Mouse (Mus musculus) kidney, postnatal 10 days (tissue): Measurements from ENCODE around the gene Slc38a8.

Source experiments
- DNase-seq: peaks from one replicate; pipeline ENCODE4 v3.0.0; 2021; ENCODE audit warnings: mixed read lengths

Slc38a8 gene

DNA sequence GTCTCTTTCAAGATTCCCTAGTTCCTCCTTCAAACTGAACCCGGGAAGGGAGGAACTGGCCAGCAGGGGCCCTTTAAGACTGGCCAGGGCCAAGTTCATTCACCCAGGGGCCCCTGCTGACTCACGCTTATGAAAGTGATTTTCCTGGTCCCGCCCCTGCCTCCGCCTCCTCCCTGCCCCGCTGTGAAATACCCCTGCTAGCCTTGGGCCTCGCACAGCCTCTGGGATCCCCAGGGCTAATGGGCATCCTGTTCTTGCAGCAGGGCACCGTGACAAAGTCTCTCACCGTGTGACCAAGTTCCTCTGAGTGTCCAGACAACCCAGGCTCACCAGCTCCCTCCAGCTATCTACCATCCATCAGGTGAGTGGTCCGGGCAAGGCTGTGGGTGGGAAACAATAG is 64.6 kb downstream of the Slc38a8 start:
- DNase-seq: peak; percentile 86

DNA sequence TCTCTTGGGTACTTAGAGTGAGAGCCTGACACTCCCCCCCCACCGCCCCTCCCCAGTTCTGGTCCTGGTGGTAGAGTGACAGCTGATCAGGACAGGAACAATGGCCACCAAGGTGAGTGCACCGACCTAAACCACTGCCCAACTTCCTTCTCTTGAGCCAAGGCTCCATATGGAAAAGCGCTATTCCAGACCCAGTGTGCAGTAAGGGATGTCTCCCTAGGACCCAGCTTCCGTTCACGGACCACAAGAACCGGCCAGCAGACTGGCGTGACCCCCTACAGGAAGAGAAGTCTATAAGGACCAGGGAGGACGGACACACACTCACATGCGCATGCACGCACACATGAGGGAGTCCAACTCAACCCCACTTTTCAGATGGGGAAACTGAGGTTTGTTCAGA is 65.2 kb downstream of the Slc38a8 start:
- DNase-seq: peak; percentile 14

DNA sequence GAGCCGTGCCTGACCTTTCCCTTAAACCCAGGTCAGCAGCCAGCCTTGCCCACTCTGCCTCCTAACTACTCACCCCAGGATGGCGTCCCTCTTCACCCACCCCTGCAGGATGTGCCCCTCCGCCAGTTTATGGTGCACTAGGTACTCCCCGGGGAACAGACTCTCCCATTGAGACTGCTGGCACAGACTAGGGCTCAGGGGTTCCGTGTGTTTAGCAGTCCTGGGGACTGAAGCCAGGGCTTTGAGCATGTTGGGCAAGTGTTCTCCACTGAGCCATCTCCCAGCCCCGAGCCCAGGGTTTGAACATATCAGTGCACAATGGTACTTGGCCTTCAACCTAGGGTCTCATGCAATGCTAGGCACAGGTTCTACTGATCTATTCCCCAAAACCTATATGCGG is 66.0 kb downstream of the Slc38a8 start:
- DNase-seq: no peak

DNA sequence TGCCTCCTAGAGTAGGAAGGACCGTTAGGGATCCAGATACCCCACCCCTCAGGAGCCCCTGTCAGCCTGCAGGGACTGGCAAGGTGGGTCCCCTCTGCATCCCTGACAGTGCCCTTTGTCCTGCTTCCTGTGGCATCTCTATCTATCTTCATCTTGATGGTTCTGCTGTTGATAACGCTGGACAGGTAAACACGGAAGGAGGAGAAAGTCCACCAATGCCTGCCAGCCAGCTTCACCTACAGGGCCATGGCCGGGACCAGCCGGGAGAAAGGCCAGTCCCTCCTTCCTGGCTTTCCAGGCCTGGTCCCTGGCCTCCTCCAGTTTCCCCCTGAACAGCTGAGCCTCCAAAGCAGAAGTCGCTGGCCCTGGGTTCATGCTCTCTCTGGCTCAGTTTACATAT is 66.9 kb downstream of the Slc38a8 start:
- no peak for DNase-seq

DNA sequence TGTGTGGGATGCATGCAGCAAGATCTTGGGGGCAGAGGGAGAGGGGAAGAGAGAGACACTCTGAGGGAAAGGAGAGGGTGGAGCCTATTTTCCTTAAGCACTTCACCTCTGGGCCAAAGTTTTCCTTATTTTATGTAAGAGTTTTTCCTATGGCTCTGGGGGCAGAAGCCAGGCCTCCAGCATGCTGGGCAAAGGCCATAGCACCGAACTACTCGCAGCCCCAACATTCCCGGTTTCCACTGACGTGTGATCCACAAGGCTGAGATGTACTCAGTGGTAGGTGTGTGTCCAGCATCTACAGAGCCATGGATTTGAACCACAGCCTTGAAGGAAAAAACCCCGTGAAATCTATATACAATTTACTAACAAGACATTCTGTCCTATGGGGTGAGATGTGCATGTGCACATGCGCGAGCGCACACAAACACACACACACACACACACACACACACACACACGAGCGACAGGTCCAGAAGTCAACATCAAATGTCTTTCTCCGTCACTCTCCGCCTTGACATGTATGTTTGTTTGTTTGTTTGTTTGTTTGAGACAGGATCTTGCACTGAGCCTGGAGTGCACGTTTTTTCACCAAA is 67.8 kb downstream of the Slc38a8 start, which contains the start of gene Osgin1:
Osgin1 (plus strand) TSS at position 543 of the 593 bp plus-strand sequence.
- DNase-seq: no peak

DNA sequence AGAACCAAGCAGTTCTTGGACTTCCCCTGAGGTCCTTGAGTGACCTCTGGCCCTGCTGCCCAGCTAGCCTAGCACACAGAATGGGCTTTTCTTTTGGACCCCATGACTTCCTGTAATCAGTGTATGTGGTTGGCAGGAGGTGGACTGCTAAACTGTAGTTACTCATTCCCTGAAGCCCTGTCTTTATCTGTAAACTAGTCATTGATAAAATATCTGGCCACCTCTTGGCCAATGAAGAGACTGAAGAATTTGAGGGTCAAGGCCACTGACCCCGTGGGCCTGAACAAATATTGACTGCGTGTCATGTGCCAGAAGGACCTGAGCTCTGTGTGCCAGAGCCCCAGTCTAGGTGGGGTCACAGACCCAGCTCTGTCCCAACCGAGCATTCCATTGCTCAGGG is 69.1 kb downstream of the Slc38a8 start:
- DNase-seq: no peak

DNA sequence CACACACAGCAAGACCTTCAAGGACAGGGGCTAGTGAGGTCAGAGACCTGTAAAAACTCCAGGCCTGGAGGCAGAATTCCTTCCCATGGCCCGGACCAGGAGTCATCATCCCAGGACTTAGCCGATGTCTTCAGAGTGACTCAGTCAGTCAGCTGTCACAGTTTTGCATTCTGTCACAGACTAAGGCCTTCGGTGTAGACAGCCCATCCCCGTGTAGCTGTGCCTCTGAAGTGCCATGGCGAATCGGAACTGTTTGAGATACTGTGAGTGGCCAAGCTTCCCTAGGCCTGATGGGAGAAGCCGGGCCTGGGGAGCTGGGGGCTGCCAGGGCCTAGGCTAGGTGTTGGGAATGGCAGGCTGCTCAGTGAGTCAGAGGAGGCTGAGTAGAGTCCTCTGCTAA is 70.8 kb downstream of the Slc38a8 start:
- DNase-seq: no peak

DNA sequence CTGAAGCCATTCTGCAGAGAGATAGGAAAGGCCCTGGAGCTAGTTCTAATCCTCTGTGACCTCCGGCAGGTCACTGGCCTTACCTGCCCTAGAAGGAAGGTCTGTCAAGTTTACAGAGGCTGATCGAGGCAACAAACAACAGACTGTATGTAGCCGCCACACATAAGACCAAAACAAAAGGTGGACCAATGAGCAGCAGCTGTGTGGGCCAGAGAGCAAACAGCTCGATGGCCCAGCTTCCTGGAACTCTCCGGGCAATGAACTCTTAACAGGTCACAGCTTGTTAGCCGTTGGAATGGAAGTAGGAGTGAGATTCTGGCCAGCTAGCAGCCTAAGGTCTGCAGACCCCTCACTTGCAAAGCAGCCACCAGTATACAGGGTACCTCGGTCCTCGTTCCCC is 71.2 kb downstream of the Slc38a8 start:
- DNase-seq: no peak
